ENCODE assay signal across 8 mouse cellular contexts in genomic region chr6:115601715-115602523, GRCm38 (mm10). TPM values are rescaled to one million over a fixed set of nuclear protein-coding genes. Genes with fewer than 3 reads are reported as not detected.
DNase-seq lines count a peak whose midpoint lies in the region; ATAC-seq lines count a peak whose summit lies in the region.

Gene Mkrn2 (plus strand): TSS chr6:115601902.

- peak; percentile 73 for ATAC-seq in megakaryocyte-erythroid progenitor cell, adult 5-6 weeks (replicated peaks; ENCODE audit: low FRiP score, low TSS enrichment, poor library complexity, severe bottlenecking)

- DNase-seq in adrenal gland, adult 18-20 months (ENCODE audit: low spot score in 2 of 2), result peak; percentile 77 to 83
- DNase-seq in embryo, embryonic 10 days (ENCODE audit: low spot score), result peak; percentile 91
- DNase-seq in gastrocnemius, postnatal 14 days, result peak; percentile 85
- peak; percentile 92 for DNase-seq in induced T-regulatory cell, adult 2 months (ENCODE audit: low read depth)
- DNase-seq in left cerebral cortex, postnatal 14 days (ENCODE audit: low spot score in 2 of 2), result peak; percentile 83 to 85
- DNase-seq in right cerebral cortex, postnatal 14 days, result peak; percentile 86
- DNase-seq in urinary bladder, postnatal 25 days (ENCODE audit: low spot score), result peak; percentile 85

- intact Hi-C loops in gastrocnemius, postnatal 14 days (cut with DNase I; ENCODE audit: low total_unique reads), result no loop called here
- intact Hi-C loops in left cerebral cortex, postnatal 14 days (cut with DNase I), result loop anchor here (5.0 kb wide), 1 partner anchor 200 kb away; no protein-coding TSS in a partner anchor

RNA-seq across cellular contexts. Expression of gene Mkrn2, which starts in this region (rescaled TPM):
- total RNA-seq in adrenal gland, adult 18-20 months (2021), result 10 to 100 TPM; 34.8 to 37.9 TPM
- 10 to 100 TPM; 35.0 to 40.4 TPM for total RNA-seq in gastrocnemius, postnatal 14 days (2021)
- total RNA-seq in left cerebral cortex, postnatal 14 days (2021), result 10 to 100 TPM; 35.5 to 42.0 TPM
- total RNA-seq in megakaryocyte-erythroid progenitor cell, adult 5-6 weeks (2014; fragmentation: Nextera tagmentation), result 5.5 and 17.0 TPM in 2 replicates
- 14.7 and 26.0 TPM in 2 replicates for total RNA-seq in megakaryocyte-erythroid progenitor cell, adult 5-6 weeks (2017)

Comparison
In these comparisons a context has a peak if more than half of its experiments do, and no peak if none do; other contexts are left out.
1. Peak in every context shown above with its lines: DNase-seq and ATAC-seq.